Mouse (Mus musculus): Measurements from ENCODE around the gene Cfap20. TPM values are rescaled to one million over a fixed set of nuclear protein-coding genes. Genes with fewer than 3 reads are reported as not detected.

Gene Cfap20
- total and polyA plus RNA-seq, 2 experiments from 2014 or later = 72.3 to 127 TPM

GRCm38 (mm10) chr8:95445042-95445441 lies 10.4 kb upstream of the Cfap20 start:
- H3K4me2 ChIP-seq (ENCODE audit: low read depth, low read length) = no peak overlapping the region
- ATAC-seq = no peak
- H3K27ac ChIP-seq = no peak overlapping the region
- H3K36me3 ChIP-seq (ENCODE audit: insufficient read depth, low read length) = peaks cover 16% of the 10 kb centered on the region
- no peaks in the 10 kb centered on the region for H3K9me3 ChIP-seq (ENCODE audit: low read length)
- 78% methylated on average over 4 of the region's 4 CpGs for WGBS
- DNase-seq (ENCODE audit: low spot score) = no peak
- no peak for TF ChIP-seq CTCF (IDR thresholded peaks at IDR 0.05; ENCODE audit: low read depth)
- H3K4me3 ChIP-seq (ENCODE audit: low read length) = no peak overlapping the region
- H3K4me1 ChIP-seq (ENCODE audit: insufficient read depth, low read length) = no peaks in the 10 kb centered on the region
- H3K9ac ChIP-seq (replicated peaks; ENCODE audit: low read length) = no peak overlapping the region
- no peaks in the 10 kb centered on the region for H3K27me3 ChIP-seq (ENCODE audit: insufficient read depth, low read length)

- Histone ChIP-seq H3K4me2 (ENCODE audit: low read depth, low read length) (no peak overlapping the region), H3K9me3 (ENCODE audit: low read length) (no peaks in the 10 kb centered on the region), H3K27me3 (ENCODE audit: insufficient read depth, low read length) (no peaks in the 10 kb centered on the region), H3K4me1 (ENCODE audit: insufficient read depth, low read length) (no peaks in the 10 kb centered on the region), H3K9ac (replicated peaks; ENCODE audit: low read length) (no peak overlapping the region), H3K27ac (no peak overlapping the region), H3K4me3 (ENCODE audit: low read length) (no peak overlapping the region), H3K36me3 (ENCODE audit: insufficient read depth, low read length) (no peaks in the 10 kb centered on the region)
- WGBS = 61% methylated on average over 5 of the region's 5 CpGs
- DNase-seq (ENCODE audit: low spot score) = no peak
- no peak for TF ChIP-seq CTCF (IDR thresholded peaks at IDR 0.05; ENCODE audit: low read depth)
- ATAC-seq = no peak
Measured at GRCm38 (mm10) chr8:95441491-95442039, 6.9 kb upstream of the Cfap20 start.

- no peak for TF ChIP-seq CTCF (IDR thresholded peaks at IDR 0.05; ENCODE audit: low read depth)
- WGBS = 93% methylated on average over 5 of the region's 5 CpGs
Measured at GRCm38 (mm10) chr8:95440168-95440709, 5.6 kb upstream of the Cfap20 start.

GRCm38 (mm10) chr8:95439421-95439820 lies 4.8 kb upstream of the Cfap20 start:
- Histone ChIP-seq H3K27ac (no peak overlapping the region), H3K4me1 (ENCODE audit: insufficient read depth, low read length) (no peaks in the 10 kb centered on the region), H3K36me3 (ENCODE audit: insufficient read depth, low read length) (no peaks in the 10 kb centered on the region), H3K4me2 (ENCODE audit: low read depth, low read length) (no peak overlapping the region), H3K9me3 (ENCODE audit: low read length) (no peaks in the 10 kb centered on the region), H3K9ac (replicated peaks; ENCODE audit: low read length) (no peak overlapping the region), H3K27me3 (ENCODE audit: insufficient read depth, low read length) (no peaks in the 10 kb centered on the region), H3K4me3 (ENCODE audit: low read length) (no peak overlapping the region)
- ATAC-seq = no peak
- no peak for DNase-seq (ENCODE audit: low spot score)
- TF ChIP-seq CTCF (IDR thresholded peaks at IDR 0.05; ENCODE audit: low read depth) = no peak
- 97% methylated on average over 2 of the region's 2 CpGs for WGBS

More at GRCm38 (mm10) chr8:95440168-95440709, 5.6 kb upstream of the Cfap20 start:
- Histone ChIP-seq H3K9me3 (ENCODE audit: low read length) (no peaks in the 10 kb centered on the region), H3K4me3 (ENCODE audit: low read length) (no peak overlapping the region), H3K36me3 (ENCODE audit: insufficient read depth, low read length) (no peaks in the 10 kb centered on the region), H3K4me1 (ENCODE audit: insufficient read depth, low read length) (no peaks in the 10 kb centered on the region), H3K27me3 (ENCODE audit: insufficient read depth, low read length) (no peaks in the 10 kb centered on the region), H3K9ac (replicated peaks; ENCODE audit: low read length) (no peak overlapping the region), H3K4me2 (ENCODE audit: low read depth, low read length) (no peak overlapping the region), H3K27ac (no peak overlapping the region)
- ATAC-seq (no peak), DNase-seq (ENCODE audit: low spot score) (no peak)

- ATAC-seq = no peak
- H3K9me3 ChIP-seq (ENCODE audit: low read length) = no peaks in the 10 kb centered on the region
- no peak overlapping the region for H3K27ac ChIP-seq
- H3K4me2 ChIP-seq (ENCODE audit: low read depth, low read length) = no peak overlapping the region
- no peak for TF ChIP-seq CTCF (IDR thresholded peaks at IDR 0.05; ENCODE audit: low read depth)
- no peaks in the 10 kb centered on the region for H3K27me3 ChIP-seq (ENCODE audit: insufficient read depth, low read length)
- H3K36me3 ChIP-seq (ENCODE audit: insufficient read depth, low read length) = no peaks in the 10 kb centered on the region
- peaks cover 13% of the 10 kb centered on the region for H3K4me1 ChIP-seq (ENCODE audit: insufficient read depth, low read length)
- no peak overlapping the region for H3K9ac ChIP-seq (replicated peaks; ENCODE audit: low read length)
- no peak overlapping the region for H3K4me3 ChIP-seq (ENCODE audit: low read length)
- no peak for DNase-seq (ENCODE audit: low spot score)
- 52% methylated on average over 5 of the region's 5 CpGs for WGBS
Measured at GRCm38 (mm10) chr8:95437341-95437992, 2.8 kb upstream of the Cfap20 start.

- no peak for ATAC-seq
Measured at GRCm38 (mm10) chr8:95435930-95436329, 1.3 kb upstream of the Cfap20 start.

GRCm38 (mm10) chr8:95435471-95435870 lies 802 bp upstream of the Cfap20 start:
- peak overlapping the region; percentile 43 for H3K4me2 ChIP-seq (ENCODE audit: low read depth, low read length)
- no peaks in the 10 kb centered on the region for H3K27me3 ChIP-seq (ENCODE audit: insufficient read depth, low read length)
- H3K9ac ChIP-seq (replicated peaks; ENCODE audit: low read length) = no peak overlapping the region
- H3K27ac ChIP-seq = peak overlapping the region; percentile 94; the same call in 1 of the 2 replicates
- no peak for DNase-seq (ENCODE audit: low spot score)
- no peaks in the 10 kb centered on the region for H3K9me3 ChIP-seq (ENCODE audit: low read length)
- 93% methylated on average over 9 of the region's 9 CpGs for WGBS
- TF ChIP-seq CTCF (IDR thresholded peaks at IDR 0.05; ENCODE audit: low read depth) = no peak
- no peak for ATAC-seq
- peaks cover 21% of the 10 kb centered on the region for H3K4me1 ChIP-seq (ENCODE audit: insufficient read depth, low read length)
- no peaks in the 10 kb centered on the region for H3K36me3 ChIP-seq (ENCODE audit: insufficient read depth, low read length)
- H3K4me3 ChIP-seq (ENCODE audit: low read length) = peak overlapping the region; percentile 90; the same call in 1 of the 2 replicates

More at GRCm38 (mm10) chr8:95435930-95436329, 1.3 kb upstream of the Cfap20 start:
- H3K9me3 ChIP-seq (ENCODE audit: low read length) = no peaks in the 10 kb centered on the region
- peak; percentile 32 for TF ChIP-seq CTCF (IDR thresholded peaks at IDR 0.05; ENCODE audit: low read depth)
- H3K27me3 ChIP-seq (ENCODE audit: insufficient read depth, low read length) = no peaks in the 10 kb centered on the region
- no peak overlapping the region for H3K4me3 ChIP-seq (ENCODE audit: low read length)
- DNase-seq (ENCODE audit: low spot score) = no peak
- WGBS = 92% methylated on average over 3 of the region's 3 CpGs
- no peak overlapping the region for H3K4me2 ChIP-seq (ENCODE audit: low read depth, low read length)
- no peaks in the 10 kb centered on the region for H3K36me3 ChIP-seq (ENCODE audit: insufficient read depth, low read length)
- no peak overlapping the region for H3K27ac ChIP-seq
- no peak overlapping the region for H3K9ac ChIP-seq (replicated peaks; ENCODE audit: low read length)
- H3K4me1 ChIP-seq (ENCODE audit: insufficient read depth, low read length) = peaks cover 21% of the 10 kb centered on the region

Measured in hindbrain, postnatal 0 days (tissue).